Mouse (Mus musculus): ENCODE results near the gene Hist2h2aa2. TPM values are rescaled to one million over a fixed set of nuclear protein-coding genes. Genes with fewer than 3 reads are reported as not detected.
"Not testable (repeated sequence)": the region's sequence is repeated elsewhere in the genome, so short reads cannot be mapped to it uniquely, and the experiment has no call there.

Gene Hist2h2aa2
- total and polyA plus RNA-seq, 3 experiments, result 18.4 to 11,232 TPM; not detected in 1

DNA sequence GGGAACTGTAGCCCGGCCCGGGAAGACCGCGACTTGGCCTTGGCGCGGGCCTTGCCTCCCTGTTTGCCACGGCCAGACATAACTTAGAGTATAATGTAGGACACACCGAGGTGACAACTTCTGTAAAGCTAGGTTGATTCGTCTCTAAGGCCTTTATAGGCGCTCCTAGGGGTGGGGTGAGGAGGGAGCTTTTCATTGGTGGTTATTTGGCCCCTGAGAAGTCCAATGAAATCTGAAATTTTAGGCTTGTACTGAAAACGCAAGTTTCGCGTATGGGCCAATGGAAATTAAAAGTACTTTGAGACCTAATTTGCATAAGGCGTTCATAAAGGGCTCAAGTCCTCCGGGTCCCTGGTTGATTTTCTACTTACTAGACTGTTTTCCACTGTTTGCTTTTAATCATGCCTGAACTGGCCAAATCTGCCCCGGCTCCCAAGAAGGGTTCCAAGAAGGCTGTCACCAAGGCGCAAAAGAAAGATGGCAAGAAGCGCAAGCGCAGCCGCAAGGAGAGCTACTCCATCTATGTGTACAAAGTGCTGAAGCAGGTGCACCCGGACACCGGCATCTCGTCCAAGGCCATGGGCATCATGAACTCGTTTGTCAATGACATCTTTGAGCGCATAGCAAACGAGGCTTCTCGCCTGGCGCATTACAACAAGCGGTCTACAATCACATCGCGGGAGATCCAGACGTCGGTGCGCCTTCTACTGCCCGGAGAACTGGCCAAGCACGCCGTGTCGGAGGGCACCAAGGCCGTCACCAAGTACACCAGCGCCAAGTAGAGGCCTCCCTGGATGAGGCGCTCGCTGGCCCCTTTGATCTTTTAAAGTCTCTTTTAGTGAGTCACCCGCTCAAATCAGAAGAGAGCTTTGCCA is 19.1 kb downstream of the Hist2h2aa2 start, which contains the start of the genes Hist2h2ac and Hist2h2be:
TSS of gene Hist2h2ac (minus strand) at position 116 of the 875 bp plus-strand sequence.
TSS of gene Hist2h2be (plus strand) at position 355 of the 875 bp plus-strand sequence.
- peak; percentile 100 for DNase-seq (ENCODE audit: low read depth, low spot score)

GRCm38 (mm10) chr3:96220131-96220764 is 19.8 kb downstream of the Hist2h2aa2 start:
- peak; percentile 99 for TF ChIP-seq POLR2AphosphoS5 (IDR thresholded peaks at IDR 0.05; ENCODE audit: borderline replicate concordance, low read depth, low read length)
- TF ChIP-seq POLR2A (IDR thresholded peaks at IDR 0.05; ENCODE audit: control insufficient read depth in 1 of 2, insufficient read depth in 1 of 2, low read depth in 1 of 2, low read length in 2 of 2, poor library complexity in 1 of 2), result peak; percentile 79 to 99; a peak in 3 of 4 replicates
- H3K4me1 ChIP-seq (ENCODE audit: control insufficient read depth in 1 of 2, insufficient read depth in 2 of 2, low read length in 2 of 2), result peaks cover 2 to 26% of the 10 kb centered on the region in 2 experiments; a peak in 3 of 4 replicates
- DNase-seq (ENCODE audit: low read depth, low spot score), result peak; percentile 95
- H3K9ac ChIP-seq (ENCODE audit: control insufficient read depth, low read depth, low read length, poor library complexity, severe bottlenecking), result peak overlapping the region; percentile 88
- not testable (repeated sequence) for H3K9me3 ChIP-seq (replicated peaks; ENCODE audit: insufficient read depth, low read length); H3K27me3 ChIP-seq (ENCODE audit: control insufficient read depth in 1 of 2, insufficient read depth in 2 of 2, low read length in 2 of 2)
- peaks cover 18% of the 10 kb centered on the region; the same call in 1 of the 2 replicates for H3K79me2 ChIP-seq (ENCODE audit: control insufficient read depth, insufficient read depth, low read length, poor library complexity)
- peak overlapping the region; percentile 40 to 68 for H3K4me3 ChIP-seq (ENCODE audit: control insufficient read depth in 1 of 2, insufficient read depth in 1 of 2, low read depth in 2 of 2, low read length in 2 of 2)
- H3K27ac ChIP-seq (ENCODE audit: control insufficient read depth, low read depth, low read length), result peak overlapping the region; percentile 99
- peaks cover 0 to 37% of the 10 kb centered on the region in 2 experiments; a peak in 2 of 4 replicates for H3K36me3 ChIP-seq (ENCODE audit: control insufficient read depth in 1 of 2, insufficient read depth in 2 of 2, low read length in 2 of 2)

More for the DNA sequence above, 19.1 kb downstream of the Hist2h2aa2 start, which contains the start of the genes Hist2h2ac and Hist2h2be:
- H3K27ac ChIP-seq (ENCODE audit: control insufficient read depth, low read depth, low read length), result peak within 1 kb of the TSS; percentile 99
- TF ChIP-seq TCF12 (IDR thresholded peaks at IDR 0.05; ENCODE audit: low read depth, low read length), result no peak
- no peak for TF ChIP-seq CHD2 (IDR thresholded peaks at IDR 0.05; ENCODE audit: low read length)
- no peak for TF ChIP-seq KAT2A (conservative IDR thresholded peaks at IDR 0.05; ENCODE audit: low read depth, low read length)
- no peak for TF ChIP-seq RCOR1 (IDR thresholded peaks at IDR 0.05; ENCODE audit: low read depth, low read length)
- no peak for TF ChIP-seq ZMIZ1 (IDR thresholded peaks at IDR 0.05; ENCODE audit: low read depth, low read length)
- TF ChIP-seq SMC3 (IDR thresholded peaks at IDR 0.05; ENCODE audit: low read depth, low read length), result no peak
- TF ChIP-seq TBP (IDR thresholded peaks at IDR 0.05; ENCODE audit: low read depth, low read length), result peak; percentile 99
- TF ChIP-seq CTCF (IDR thresholded peaks at IDR 0.05 in 2 of 3, conservative IDR thresholded peaks at IDR 0.05 in 1 of 3; ENCODE audit: control insufficient read depth in 1 of 3, insufficient read depth in 1 of 3, low read depth in 2 of 3, low read length in 3 of 3, poor library complexity in 1 of 3, severe bottlenecking in 1 of 3), result no peak
- TF ChIP-seq MAZ (IDR thresholded peaks at IDR 0.05; ENCODE audit: low read depth, low read length), result no peak
- TF ChIP-seq HCFC1 (IDR thresholded peaks at IDR 0.05; ENCODE audit: low read depth, low read length), result no peak
- TF ChIP-seq MAFK (IDR thresholded peaks at IDR 0.05; ENCODE audit: borderline replicate concordance, low read depth, low read length), result no peak
- no peak for TF ChIP-seq ZC3H11A (IDR thresholded peaks at IDR 0.05; ENCODE audit: low read depth, low read length)
- no peak for TF ChIP-seq GABPA (IDR thresholded peaks at IDR 0.05; ENCODE audit: low read depth, low read length)
- TF ChIP-seq GATA1 (IDR thresholded peaks at IDR 0.05; ENCODE audit: low read depth, low read length), result peak; percentile 51; the same call in 1 of the 2 replicates
- TF ChIP-seq MYB (IDR thresholded peaks at IDR 0.05; ENCODE audit: low read depth, low read length), result no peak
- TF ChIP-seq POLR2AphosphoS2 (IDR thresholded peaks at IDR 0.05; ENCODE audit: low read length), result no peak
- TF ChIP-seq BHLHE40 (IDR thresholded peaks at IDR 0.05; ENCODE audit: borderline replicate concordance, low read depth, low read length), result no peak
- no peak for TF ChIP-seq ETS1 (IDR thresholded peaks at IDR 0.05; ENCODE audit: low read depth, low read length)
- TF ChIP-seq UBTF (IDR thresholded peaks at IDR 0.05; ENCODE audit: borderline replicate concordance, insufficient read depth, low read depth, low read length), result peak; percentile 96
- TF ChIP-seq POLR2A (IDR thresholded peaks at IDR 0.05; ENCODE audit: control insufficient read depth in 1 of 2, insufficient read depth in 1 of 2, low read depth in 1 of 2, low read length in 2 of 2, poor library complexity in 1 of 2), result peak; percentile 81 to 100
- peak; percentile 99; the same call in 1 of the 2 replicates for TF ChIP-seq POLR2AphosphoS5 (IDR thresholded peaks at IDR 0.05; ENCODE audit: borderline replicate concordance, low read depth, low read length)
- TF ChIP-seq SIN3A (IDR thresholded peaks at IDR 0.05; ENCODE audit: low read length), result no peak
- no peak for TF ChIP-seq E2F4 (IDR thresholded peaks at IDR 0.05; ENCODE audit: borderline replicate concordance, low read depth, low read length)
- TF ChIP-seq MAX (IDR thresholded peaks at IDR 0.05; ENCODE audit: low read length), result no peak
- H3K9ac ChIP-seq (ENCODE audit: control insufficient read depth, low read depth, low read length, poor library complexity, severe bottlenecking), result peak within 1 kb of the TSS; percentile 88
- H3K4me1 ChIP-seq (ENCODE audit: control insufficient read depth in 1 of 2, insufficient read depth in 2 of 2, low read length in 2 of 2), result peaks cover 8 to 33% of the 10 kb centered on the region in 2 experiments
- no peaks in the 10 kb centered on the region for H3K9me3 ChIP-seq (replicated peaks; ENCODE audit: insufficient read depth, low read length)
- peak within 1 kb of the TSS; percentile 58 to 70 for H3K4me3 ChIP-seq (ENCODE audit: control insufficient read depth in 1 of 2, insufficient read depth in 1 of 2, low read depth in 2 of 2, low read length in 2 of 2)
- H3K79me2 ChIP-seq (ENCODE audit: control insufficient read depth, insufficient read depth, low read length, poor library complexity), result peaks cover 18% of the 10 kb centered on the region; the same call in 1 of the 2 replicates
- peaks cover 0 to 44% of the 10 kb centered on the region in 2 experiments; a peak in 2 of 4 replicates for H3K36me3 ChIP-seq (ENCODE audit: control insufficient read depth in 1 of 2, insufficient read depth in 2 of 2, low read length in 2 of 2)
- no peaks in the 10 kb centered on the region for H3K27me3 ChIP-seq (ENCODE audit: control insufficient read depth in 1 of 2, insufficient read depth in 2 of 2, low read length in 2 of 2)

All from MEL (cell line).